Mouse (Mus musculus): ENCODE measurements around the gene Ovch2.

The Ovch2 gene

DNA sequence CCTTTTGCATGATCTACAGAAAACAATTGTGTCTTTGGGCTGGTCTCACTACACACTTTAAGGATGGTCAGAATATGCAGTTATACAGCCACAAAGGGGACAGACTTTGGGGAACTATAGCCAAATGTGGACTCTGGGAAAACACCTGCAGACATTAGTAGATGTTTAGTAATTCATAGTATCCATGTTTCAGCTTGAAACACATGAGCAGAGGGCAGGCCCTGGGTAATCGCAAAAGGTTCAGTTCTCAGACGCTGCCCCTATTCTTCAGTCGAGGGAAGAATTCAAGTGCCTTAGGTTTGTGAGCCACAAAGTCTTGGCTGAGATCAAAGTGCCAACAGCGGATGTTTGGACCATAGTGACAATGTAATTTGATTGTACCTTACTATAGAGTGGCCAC is 56.6 kb downstream of the Ovch2 start:
- DNase-seq (ENCODE audit: low spot score): no peak

GRCm38 (mm10) chr7:107742963-107743465 is 58.0 kb downstream of the Ovch2 start:
- no peak for DNase-seq (ENCODE audit: low spot score)

- DNase-seq (ENCODE audit: low spot score): peak; percentile 45
These were observed 62.3 kb downstream of the Ovch2 start for GRCm38 (mm10) chr7:107738726-107739125.

- DNase-seq (ENCODE audit: low spot score): no peak
These were observed 67.8 kb downstream of the Ovch2 start for GRCm38 (mm10) chr7:107733162-107733561.
